Mouse (Mus musculus): Measurements from ENCODE around the gene Grid2.

DNA sequence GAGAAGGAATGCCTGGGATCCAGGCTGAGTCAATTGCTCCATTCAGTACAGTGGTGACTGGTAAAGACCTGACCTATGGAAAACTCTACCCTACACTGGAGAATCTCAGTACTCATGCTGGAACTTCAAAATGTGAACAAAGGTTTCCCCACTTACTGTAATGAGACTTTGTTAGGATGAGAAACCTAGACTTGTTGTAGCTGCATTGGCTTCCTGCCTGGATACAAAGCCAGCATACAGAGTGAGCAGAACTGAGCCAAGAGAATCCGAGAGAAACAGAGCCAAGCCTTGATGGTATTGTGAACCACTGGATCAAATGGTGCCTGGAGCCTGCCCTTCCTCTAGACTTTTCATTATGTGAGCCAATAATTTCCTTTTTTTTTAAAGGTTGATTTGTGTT lies 28.7 kb downstream of the Grid2 start:
- TF ChIP-seq NANOG (IDR thresholded peaks at IDR 0.05; ENCODE audit: borderline replicate concordance, low read length) (no peak), CTCF (conservative IDR thresholded peaks at IDR 0.05; ENCODE audit: low read length) (no peak)

Measured in E14TG2a.4 (cell line).